Mouse (Mus musculus): ENCODE measurements around the gene Slamf1.

Gene Slamf1

GRCm38 (mm10) chr1:171766898-171767297 is at the start of gene Slamf1:
Gene Slamf1, plus strand, starts transcription at chr1:171767127.
- DNase-seq (ENCODE audit: low spot score): no peak

DNA sequence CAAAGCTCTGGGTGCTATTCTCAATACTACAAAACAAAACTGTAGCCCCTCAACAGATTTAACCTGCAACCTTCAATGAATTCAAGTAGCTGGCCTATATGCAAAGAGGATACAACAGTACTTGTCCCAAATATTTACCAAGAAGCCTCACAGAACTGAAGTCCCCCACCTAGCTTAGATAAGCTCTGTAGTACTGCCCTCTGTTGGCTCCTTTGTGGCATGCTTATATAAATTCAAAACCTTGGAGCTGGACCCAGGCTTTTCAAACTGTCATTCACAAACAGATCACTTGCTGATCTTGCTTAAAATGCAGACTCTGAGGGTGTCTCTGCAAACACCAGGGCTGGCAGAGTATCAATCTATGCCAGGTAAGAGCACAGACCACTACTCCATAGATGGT is 35.7 kb upstream of the Slamf1 start:
- no peak for DNase-seq (ENCODE audit: low spot score)

DNA sequence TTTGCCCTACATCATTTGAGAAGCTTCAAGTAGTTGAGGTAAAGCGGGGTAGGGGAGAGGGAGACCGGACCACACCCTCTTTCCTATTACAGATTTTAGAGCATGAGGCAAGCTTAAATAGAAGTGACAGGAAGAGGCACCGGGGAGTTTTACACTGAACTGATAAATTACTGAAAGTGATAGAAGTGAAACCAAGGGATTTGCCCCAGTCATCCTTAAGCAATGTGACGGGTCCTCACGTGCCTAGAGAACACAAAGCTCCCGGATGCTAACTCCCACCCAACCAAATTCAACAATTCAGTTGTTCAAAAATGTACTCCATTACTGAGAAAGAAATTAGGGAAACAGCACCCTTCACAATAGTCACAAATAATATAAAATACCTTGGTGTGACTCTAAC is 32.0 kb upstream of the Slamf1 start:
- DNase-seq (ENCODE audit: low spot score): no peak

- DNase-seq (ENCODE audit: low spot score): no peak
Measured at GRCm38 (mm10) chr1:171748127-171748969, 18.6 kb upstream of the Slamf1 start.

DNA sequence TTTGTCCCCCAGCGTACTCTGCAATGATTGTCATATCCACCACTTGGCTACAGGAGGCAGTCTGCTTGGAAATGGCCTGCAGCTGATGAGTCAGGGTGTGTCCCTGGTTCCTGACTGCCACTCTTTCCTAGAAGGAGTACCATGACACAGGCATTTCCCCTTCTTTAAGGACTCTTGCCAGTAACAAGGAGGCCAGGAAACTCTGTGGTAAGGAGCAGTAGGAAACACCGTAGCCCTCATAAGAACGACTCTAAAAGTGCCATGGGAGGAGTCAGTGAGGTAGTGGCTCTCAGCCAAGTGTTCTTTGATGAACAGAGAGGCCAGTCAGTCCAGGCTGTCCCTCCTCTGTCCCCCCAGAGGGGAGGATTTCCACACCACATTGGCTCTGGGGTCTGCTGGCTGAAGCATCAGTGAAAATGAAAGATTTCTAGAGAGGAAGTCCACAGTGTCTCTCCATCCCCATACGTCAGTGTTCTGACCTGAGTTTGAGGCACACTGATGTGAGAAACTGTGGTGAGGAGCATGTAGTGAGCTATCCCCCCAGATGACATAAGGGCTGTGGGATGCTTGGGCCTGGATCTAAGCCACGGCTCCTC is 5.0 kb upstream of the Slamf1 start:
- no peak for DNase-seq (ENCODE audit: low spot score)

DNA sequence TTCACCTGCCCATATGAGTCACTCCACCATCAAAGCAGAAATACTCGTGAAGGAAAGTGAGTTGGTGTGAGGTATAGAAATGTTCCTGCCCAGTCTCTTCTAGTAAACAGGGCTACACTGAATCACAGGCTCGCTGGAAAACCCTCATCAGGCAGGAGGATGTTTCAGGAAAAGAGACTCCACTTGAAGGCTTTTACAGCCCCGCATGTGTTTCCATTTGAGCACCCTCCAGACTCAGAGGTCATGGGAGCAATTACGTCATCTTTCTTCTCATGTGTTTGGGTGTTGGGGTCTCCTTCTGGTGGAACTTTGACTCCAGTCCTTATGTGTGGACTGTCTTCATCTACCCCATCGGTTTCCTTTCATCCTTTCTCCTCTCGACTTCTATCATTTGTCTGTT is 4.1 kb downstream of the Slamf1 start:
- DNase-seq (ENCODE audit: low spot score): no peak

GRCm38 (mm10) chr1:171772121-171772735 is 5.3 kb downstream of the Slamf1 start:
- no peak for DNase-seq (ENCODE audit: low spot score)

- no peak for DNase-seq (ENCODE audit: low spot score)
Measured at GRCm38 (mm10) chr1:171773232-171773989, 6.5 kb downstream of the Slamf1 start.

DNA sequence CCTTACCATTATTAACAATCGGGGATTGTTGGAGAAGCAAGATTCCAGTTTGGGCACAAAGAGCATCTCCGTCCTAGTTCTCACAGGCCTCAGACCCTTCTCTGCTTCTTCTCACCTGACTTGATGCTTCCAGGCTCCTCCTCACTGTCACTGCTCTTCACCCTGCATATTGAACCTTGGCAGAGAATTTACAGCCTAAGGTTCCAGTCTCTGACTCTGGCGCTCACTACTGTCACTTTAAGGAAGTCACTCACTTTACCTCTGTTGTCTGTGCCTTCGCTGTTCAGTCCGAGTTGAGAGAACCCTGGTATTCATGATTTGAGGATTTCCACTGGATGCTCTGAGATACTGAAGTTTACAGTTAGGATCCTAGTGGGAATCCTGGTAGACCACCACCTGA is 7.3 kb downstream of the Slamf1 start:
- no peak for DNase-seq (ENCODE audit: low spot score)

GRCm38 (mm10) chr1:171774678-171775077 is 7.8 kb downstream of the Slamf1 start:
- DNase-seq (ENCODE audit: low spot score): no peak

DNA sequence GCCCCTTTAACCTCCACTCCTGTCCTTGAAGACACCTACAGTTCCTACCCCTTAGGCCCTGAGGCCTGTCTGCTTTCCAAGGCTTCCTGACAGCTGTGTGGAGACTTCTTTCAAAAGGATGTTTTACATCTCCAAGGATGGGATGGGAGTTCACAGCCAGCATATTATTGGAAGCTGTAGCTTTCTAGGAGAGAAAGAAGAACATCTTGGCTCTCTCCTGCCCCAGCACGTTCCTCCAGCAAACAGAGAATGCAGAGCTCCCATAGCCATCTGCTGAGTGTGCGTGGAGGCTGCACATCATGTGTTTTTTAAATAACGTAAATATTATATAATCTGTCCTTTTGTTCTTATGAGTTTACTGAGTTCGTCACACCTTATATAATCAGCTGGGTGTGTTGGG is 8.9 kb downstream of the Slamf1 start:
- peak; percentile 34 for DNase-seq (ENCODE audit: low spot score)

- no peak for DNase-seq (ENCODE audit: low spot score)
Measured at GRCm38 (mm10) chr1:171777026-171777425, 10.1 kb downstream of the Slamf1 start.

DNA sequence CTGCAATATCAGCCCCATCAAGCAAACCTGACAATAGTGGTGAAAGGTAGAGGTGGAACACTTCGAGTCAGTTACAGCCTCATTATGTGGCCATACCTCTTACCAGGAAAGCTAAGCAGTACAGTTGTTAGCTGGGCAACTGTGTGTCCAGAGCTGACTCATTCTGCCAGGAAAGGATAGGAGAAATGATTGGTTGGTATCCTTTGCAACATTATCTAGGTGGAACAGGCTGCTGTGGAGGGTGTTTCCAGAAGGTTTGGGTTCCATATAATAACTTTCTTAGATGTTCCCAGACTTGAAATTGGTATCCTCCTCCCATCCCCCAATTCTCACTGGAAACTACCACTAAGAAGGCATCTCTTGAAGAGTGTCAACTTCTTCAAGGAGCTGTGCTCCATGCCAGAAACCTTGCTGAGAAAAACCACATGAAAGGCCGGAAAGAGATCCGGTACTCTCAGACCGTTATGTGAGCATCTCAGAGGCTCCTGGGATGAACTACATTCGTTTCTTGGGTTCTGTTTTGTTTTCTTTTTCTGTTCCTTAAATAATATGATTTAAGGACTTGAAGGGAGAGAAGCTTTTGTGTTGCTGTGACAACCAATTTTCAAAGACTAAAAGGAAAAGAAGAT is 15.5 kb downstream of the Slamf1 start:
- no peak for DNase-seq (ENCODE audit: low spot score)

DNA sequence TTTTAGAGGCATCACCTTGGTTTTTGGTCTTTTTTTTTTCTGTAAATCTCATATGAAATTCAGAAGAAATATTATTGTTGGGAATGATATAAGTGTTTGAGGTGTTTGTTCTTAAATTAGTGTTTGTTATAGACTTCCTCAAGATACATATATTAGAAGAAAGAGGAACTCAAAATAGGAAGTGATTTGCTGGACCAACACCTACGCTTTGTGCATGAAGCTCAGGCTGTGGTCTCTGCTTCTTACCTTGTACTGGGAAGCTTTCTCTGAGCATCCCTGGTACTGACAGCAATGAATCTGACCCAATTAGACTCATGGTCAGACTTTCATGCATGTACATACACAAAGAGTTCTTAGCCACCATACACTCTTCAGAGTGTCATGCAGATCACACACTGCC is 18.9 kb downstream of the Slamf1 start:
- no peak for DNase-seq (ENCODE audit: low spot score)

GRCm38 (mm10) chr1:171787281-171788015 is 20.5 kb downstream of the Slamf1 start:
- DNase-seq (ENCODE audit: low spot score): no peak

DNA sequence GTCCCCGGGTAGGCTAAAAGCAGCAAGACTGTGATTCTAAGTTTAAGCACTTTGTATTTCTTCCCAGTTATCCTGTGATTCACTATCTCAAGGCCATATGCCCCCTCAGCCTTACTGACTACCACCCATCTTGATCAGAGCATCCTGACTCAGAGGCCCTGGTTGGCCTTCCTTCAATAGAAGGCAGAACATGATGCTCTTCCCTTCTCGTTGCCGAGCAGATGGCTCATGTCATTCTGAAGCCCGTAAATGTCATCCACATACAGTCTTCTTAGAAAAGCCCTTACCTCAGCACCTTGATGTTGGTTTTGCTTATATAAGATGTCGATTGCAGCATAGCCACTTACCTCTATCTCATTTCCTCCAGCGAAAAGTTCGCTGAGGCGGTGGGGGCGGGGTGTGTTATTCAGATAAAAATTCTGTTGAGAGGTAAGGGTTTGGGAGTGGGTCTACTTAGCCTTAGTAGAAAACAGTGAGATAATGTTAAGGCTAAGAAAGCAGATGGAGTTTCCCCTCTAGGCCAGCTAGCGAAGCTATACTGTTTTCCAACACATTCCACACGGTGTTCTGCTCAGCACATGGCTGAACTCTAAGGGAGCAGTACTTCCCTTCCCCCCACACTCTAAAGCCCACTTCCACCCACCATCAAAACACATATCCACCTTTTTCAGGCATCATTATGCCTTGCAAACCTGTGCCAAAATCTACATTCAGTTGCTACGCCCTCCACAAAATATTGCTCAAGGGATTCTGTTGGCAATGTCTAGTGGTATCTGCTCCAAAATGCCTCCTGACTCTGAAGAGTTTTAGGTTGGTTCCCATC is 21.7 kb downstream of the Slamf1 start:
- peak; percentile 26 for DNase-seq (ENCODE audit: low spot score)

- DNase-seq (ENCODE audit: low spot score): no peak
Measured at GRCm38 (mm10) chr1:171789407-171789806, 22.5 kb downstream of the Slamf1 start.

- peak; percentile 45 for DNase-seq (ENCODE audit: low spot score)
Measured at GRCm38 (mm10) chr1:171791491-171791890, 24.6 kb downstream of the Slamf1 start.

DNA sequence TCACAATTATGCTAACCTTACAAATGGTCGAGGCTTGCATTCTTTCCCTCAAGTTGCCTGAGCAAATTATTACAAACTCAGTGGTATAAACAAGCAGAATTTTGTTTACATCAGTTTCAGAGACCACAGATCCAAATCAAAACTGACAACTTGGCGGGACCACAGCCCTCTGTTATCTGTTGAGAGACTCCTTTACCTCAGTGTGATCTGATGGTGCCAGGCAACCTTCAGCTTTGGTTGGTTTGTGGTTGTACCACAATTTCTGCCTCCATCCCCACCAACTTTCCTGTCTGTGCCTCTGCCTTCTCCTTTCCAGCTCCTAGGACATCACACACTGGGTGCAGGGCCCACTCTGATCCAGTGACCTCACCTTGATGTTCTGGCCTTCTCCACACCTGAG is 29.3 kb downstream of the Slamf1 start:
- no peak for DNase-seq (ENCODE audit: low spot score)

DNA sequence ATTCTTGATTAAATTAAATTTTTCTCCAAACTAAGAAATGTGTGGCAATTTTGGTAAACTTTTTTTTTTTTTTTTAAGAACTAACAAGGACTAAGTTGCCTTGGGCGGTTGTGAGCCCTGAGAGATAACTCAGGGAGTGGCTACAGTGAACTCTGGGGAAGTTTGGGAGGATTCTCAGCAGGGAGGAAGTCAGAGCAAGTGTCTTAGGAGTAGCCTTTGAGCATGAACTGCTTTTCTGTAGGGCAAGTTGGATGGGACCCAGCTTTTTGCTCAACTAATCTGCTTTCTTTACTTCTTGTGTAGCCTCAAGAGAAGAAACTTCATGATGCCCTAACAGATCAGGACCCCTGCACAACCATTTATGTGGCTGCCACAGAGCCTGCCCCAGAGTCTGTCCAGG is 30.9 kb downstream of the Slamf1 start:
- DNase-seq (ENCODE audit: low spot score): no peak
